Mouse (Mus musculus): ENCODE results near the gene Klc1.

DNA sequence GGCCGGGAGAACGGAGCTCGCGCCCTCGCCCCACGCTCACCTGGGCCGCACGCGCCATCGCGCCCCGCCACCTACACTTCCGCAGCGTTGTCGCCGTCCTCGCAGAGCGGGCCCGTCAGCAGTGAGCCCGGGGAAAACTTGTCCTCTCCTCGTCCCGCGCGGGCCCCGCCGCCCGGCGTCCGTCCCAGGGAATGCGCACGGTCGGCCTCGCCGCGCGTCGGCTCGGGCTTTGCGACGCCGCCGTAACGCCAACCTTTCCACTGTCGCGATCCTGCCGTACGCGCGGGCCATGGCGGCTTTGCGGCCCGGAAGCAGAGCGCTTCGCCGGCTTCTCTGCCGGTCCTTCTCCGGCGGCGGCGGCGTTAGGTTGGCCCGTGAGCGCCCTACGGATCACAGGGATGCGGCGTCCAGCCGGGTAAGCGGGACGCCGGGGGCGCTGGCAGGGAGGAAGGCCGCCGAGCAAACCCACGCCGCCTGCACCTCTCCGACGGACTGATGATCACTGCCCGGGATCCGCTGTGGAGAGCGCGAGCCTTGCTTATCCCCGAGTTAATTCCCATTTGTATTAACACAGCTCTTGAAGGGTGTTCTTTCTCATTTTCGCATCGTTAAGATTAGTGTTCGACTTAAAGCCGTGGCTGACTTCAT lies 45.5 kb upstream of the Klc1 start, which contains the start of the genes Bag5 and Apopt1:
- TF ChIP-seq GATA1 (IDR thresholded peaks at IDR 0.05; ENCODE audit: low read length) (no peak), TAL1 (IDR thresholded peaks at IDR 0.05; ENCODE audit: low read length) (no peak)
